Comparison of ENCODE assay signal across 9 mouse cellular contexts in the genomic region with DNA sequence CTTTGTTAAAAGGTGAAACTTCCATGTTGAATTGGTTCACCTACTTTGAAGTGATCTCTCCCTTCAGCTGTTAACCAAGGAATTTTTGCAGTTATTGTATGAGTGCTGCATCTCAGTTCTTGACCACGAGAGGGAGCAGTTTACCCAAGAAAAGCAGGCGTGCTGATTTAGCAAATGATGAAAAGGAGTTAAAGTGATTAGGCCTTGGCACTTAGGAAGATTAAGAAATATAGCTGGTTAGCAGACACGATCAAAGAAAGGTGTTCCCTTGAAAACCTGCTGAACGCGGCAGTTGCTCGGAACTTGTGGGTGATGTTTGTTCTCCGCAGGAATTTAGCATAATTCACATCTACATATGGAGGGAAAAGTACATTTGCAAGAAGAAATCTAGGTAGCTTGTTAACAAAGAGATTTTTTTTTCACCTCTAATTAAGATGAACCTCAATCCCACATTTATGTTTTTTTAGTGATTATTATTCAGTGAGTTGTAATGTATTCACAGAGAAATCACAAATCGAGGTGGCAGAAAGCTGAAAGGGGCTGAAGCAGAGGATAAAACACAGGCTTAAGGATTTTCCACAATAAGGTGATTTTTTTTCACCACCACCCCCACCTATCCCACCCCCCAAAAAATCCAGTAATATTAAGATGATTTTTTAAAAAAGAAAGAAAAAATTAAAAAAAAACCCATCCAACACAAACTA.
DNase-seq lines count a peak whose midpoint lies in the region; ATAC-seq and TF ChIP-seq lines count a peak whose summit lies in the region.
"Had no signal": no experiment of that assay in that cellular context is flagged by ENCODE, and none has a peak within 500 bp of the region (broad histone marks: within the 10 kb centered on the region; RNA-seq: fewer than 3 reads in every experiment).

No protein-coding gene starts in this region.

- H3K4me1 ChIP-seq in hindbrain, embryonic 11.5 days (replicated peaks; ENCODE audit: control insufficient read depth, insufficient read depth, low read length): no peaks in the 10 kb centered on the region
- H3K4me1 ChIP-seq in hindbrain, embryonic 13.5 days (replicated peaks): peaks cover 17% of the 10 kb centered on the region
- H3K4me1 ChIP-seq in cortical plate, adult 2 months (ENCODE audit: control insufficient read depth, insufficient read depth, low read length): no peaks in the 10 kb centered on the region; the same call in 1 of the 2 replicates
- peaks cover 13% of the 10 kb centered on the region for H3K4me1 ChIP-seq in heart, postnatal 0 days (ENCODE audit: control insufficient read depth, insufficient read depth)
- H3K4me1 ChIP-seq in midbrain, embryonic 14.5 days (ENCODE audit: control insufficient read depth, insufficient read depth, low read length): peaks cover 5% of the 10 kb centered on the region; the same call in 1 of the 2 replicates

- no peaks in the 10 kb centered on the region for H3K36me3 ChIP-seq in hindbrain, embryonic 11.5 days (ENCODE audit: control insufficient read depth, insufficient read depth, low read length)
- peaks cover 5% of the 10 kb centered on the region for H3K36me3 ChIP-seq in hindbrain, embryonic 13.5 days
- no peaks in the 10 kb centered on the region for H3K36me3 ChIP-seq in heart, postnatal 0 days (replicated peaks; ENCODE audit: control insufficient read depth, insufficient read depth, low read length)
- peaks cover 8% of the 10 kb centered on the region; the same call in 1 of the 2 replicates for H3K36me3 ChIP-seq in midbrain, embryonic 14.5 days (ENCODE audit: control insufficient read depth, insufficient read depth, low read length)
- H3K36me3 ChIP-seq: liver, embryonic 13.5 days had no signal

- DNase-seq in hindbrain, embryonic 11.5 days (ENCODE audit: low spot score): peak; percentile 75
- peak; percentile 57 for DNase-seq in Muller cell, postnatal 12 days (ENCODE audit: inconsistent ontology term)
- DNase-seq in heart, postnatal 0 days (ENCODE audit: low spot score): peak; percentile 32
- DNase-seq in layer of hippocampus, postnatal 36 days: peak; percentile 19 to 66
- DNase-seq in midbrain, embryonic 14.5 days: peak; percentile 89
- DNase-seq in spleen, postnatal 10 days (ENCODE audit: low spot score in 2 of 2): no peak
- DNase-seq: liver, embryonic 13.5 days had no signal

- WGBS in hindbrain, embryonic 11.5 days: 42% methylated on average over 8 of the region's 8 CpGs
- 39% methylated on average over 8 of the region's 8 CpGs for WGBS in hindbrain, embryonic 13.5 days
- 37% methylated on average over 8 of the region's 8 CpGs for WGBS in heart, postnatal 0 days
- 18% methylated on average over 8 of the region's 8 CpGs for WGBS in midbrain, embryonic 14.5 days

- no peak overlapping the region for H3K27ac ChIP-seq in hindbrain, embryonic 11.5 days (ENCODE audit: low read depth, low read length)
- no peak overlapping the region for H3K27ac ChIP-seq in hindbrain, embryonic 13.5 days
- H3K27ac ChIP-seq in cortical plate, adult 2 months (ENCODE audit: insufficient read depth, low read length): no peak overlapping the region
- no peak overlapping the region for H3K27ac ChIP-seq in heart, postnatal 0 days (ENCODE audit: low read depth)
- H3K27ac ChIP-seq in midbrain, embryonic 14.5 days (replicated peaks; ENCODE audit: low read depth, low read length): peak overlapping the region; percentile 57; the same call in 1 of the 2 replicates
- H3K27ac ChIP-seq: liver, embryonic 13.5 days had no signal

- no peak overlapping the region for H3K4me3 ChIP-seq in hindbrain, embryonic 11.5 days (ENCODE audit: low read depth, low read length)
- no peak overlapping the region for H3K4me3 ChIP-seq in hindbrain, embryonic 13.5 days
- no peak overlapping the region for H3K4me3 ChIP-seq in cortical plate, adult 2 months (ENCODE audit: insufficient read depth, low read length)
- no peak overlapping the region for H3K4me3 ChIP-seq in heart, postnatal 0 days (ENCODE audit: low read depth, low read length)
- H3K4me3 ChIP-seq in midbrain, embryonic 14.5 days (replicated peaks; ENCODE audit: low read depth, low read length): no peak overlapping the region
- H3K4me3 ChIP-seq: liver, embryonic 13.5 days had no signal

- no peak overlapping the region for H3K9ac ChIP-seq in hindbrain, embryonic 11.5 days (ENCODE audit: low read depth, low read length)
- no peak overlapping the region for H3K9ac ChIP-seq in hindbrain, embryonic 13.5 days
- no peak overlapping the region for H3K9ac ChIP-seq in heart, postnatal 0 days (replicated peaks; ENCODE audit: low read depth, low read length)
- H3K9ac ChIP-seq in midbrain, embryonic 14.5 days (replicated peaks; ENCODE audit: low read length): no peak overlapping the region
- H3K9ac ChIP-seq: liver, embryonic 13.5 days had no signal

- H3K4me2 ChIP-seq in hindbrain, embryonic 11.5 days (replicated peaks; ENCODE audit: low read depth, low read length): no peak overlapping the region
- no peak overlapping the region for H3K4me2 ChIP-seq in hindbrain, embryonic 13.5 days
- no peak overlapping the region for H3K4me2 ChIP-seq in heart, postnatal 0 days (ENCODE audit: low read depth, low read length)
- no peak overlapping the region for H3K4me2 ChIP-seq in midbrain, embryonic 14.5 days (ENCODE audit: low read length)
- H3K4me2 ChIP-seq: liver, embryonic 13.5 days had no signal

- TF ChIP-seq EP300 in heart, postnatal 0 days (IDR thresholded peaks at IDR 0.05; ENCODE audit: low read depth): no peak

- no peak for TF ChIP-seq POLR2A in cortical plate, adult 2 months (IDR thresholded peaks at IDR 0.05; ENCODE audit: extremely low read depth, insufficient read depth, low read length)

- no peak for ATAC-seq in hindbrain, embryonic 11.5 days (ENCODE audit: low FRiP score)
- ATAC-seq in hindbrain, embryonic 13.5 days (ENCODE audit: low FRiP score): no peak
- no peak for ATAC-seq in heart, postnatal 0 days (ENCODE audit: insufficient read depth, low read depth)
- ATAC-seq in midbrain, embryonic 14.5 days (ENCODE audit: low FRiP score, low TSS enrichment): 0 out of 2 replicates have a peak, but pooled peaks have one; percentile 24

- H3K27me3 ChIP-seq in hindbrain, embryonic 11.5 days (ENCODE audit: control insufficient read depth, insufficient read depth, low read length): no peaks in the 10 kb centered on the region
- H3K27me3 ChIP-seq in hindbrain, embryonic 13.5 days: no peaks in the 10 kb centered on the region
- H3K27me3 ChIP-seq in heart, postnatal 0 days (ENCODE audit: control insufficient read depth, insufficient read depth, low read length): no peaks in the 10 kb centered on the region
- no peaks in the 10 kb centered on the region for H3K27me3 ChIP-seq in midbrain, embryonic 14.5 days (ENCODE audit: control insufficient read depth, insufficient read depth, low read length)
- H3K27me3 ChIP-seq: liver, embryonic 13.5 days had no signal

- TF ChIP-seq CTCF in cortical plate, adult 2 months (IDR thresholded peaks at IDR 0.05; ENCODE audit: extremely low read depth, insufficient read depth, low read length): peak; percentile 72; the same call in 1 of the 2 replicates
- TF ChIP-seq CTCF in heart, postnatal 0 days (IDR thresholded peaks at IDR 0.05; ENCODE audit: low read depth): peak; percentile 86

- no peaks in the 10 kb centered on the region for H3K9me3 ChIP-seq in hindbrain, embryonic 11.5 days (ENCODE audit: control insufficient read depth, low read length)
- H3K9me3 ChIP-seq in hindbrain, embryonic 13.5 days: no peaks in the 10 kb centered on the region
- H3K9me3 ChIP-seq in heart, postnatal 0 days (replicated peaks; ENCODE audit: control insufficient read depth, low read length): no peaks in the 10 kb centered on the region
- no peaks in the 10 kb centered on the region for H3K9me3 ChIP-seq in midbrain, embryonic 14.5 days (ENCODE audit: control insufficient read depth, low read length)
- H3K9me3 ChIP-seq: liver, embryonic 13.5 days had no signal

Comparison
In these comparisons a context has a peak if more than half of its experiments do, and no peak if none do; other contexts are left out.
1. DNase-seq: peak in hindbrain, embryonic 11.5 days (single experiment), Muller cell, postnatal 12 days (single experiment), heart, postnatal 0 days (single experiment), layer of hippocampus, postnatal 36 days (2 of 2) and midbrain, embryonic 14.5 days (single experiment); none in spleen, postnatal 10 days (0 of 2).